Mouse (Mus musculus) CD8-positive naive resting alpha-beta T cell, adult 2 months (primary cell): ENCODE measurements at regions not wholly inside any gene's neighbourhood (a gene's known extent, or its start where the extent isn't known, plus 50 kb on each side); places are given as distances from the start of the nearest gene placed in this dataset.

ENCODE experiments used
- DNase-seq, 2 experiments: peaks; one replicate each; pipeline ENCODE4 v3.0.0; 2022; ENCODE audit warnings: low read depth in 2 of 2, low spot score in 2 of 2

DNA sequence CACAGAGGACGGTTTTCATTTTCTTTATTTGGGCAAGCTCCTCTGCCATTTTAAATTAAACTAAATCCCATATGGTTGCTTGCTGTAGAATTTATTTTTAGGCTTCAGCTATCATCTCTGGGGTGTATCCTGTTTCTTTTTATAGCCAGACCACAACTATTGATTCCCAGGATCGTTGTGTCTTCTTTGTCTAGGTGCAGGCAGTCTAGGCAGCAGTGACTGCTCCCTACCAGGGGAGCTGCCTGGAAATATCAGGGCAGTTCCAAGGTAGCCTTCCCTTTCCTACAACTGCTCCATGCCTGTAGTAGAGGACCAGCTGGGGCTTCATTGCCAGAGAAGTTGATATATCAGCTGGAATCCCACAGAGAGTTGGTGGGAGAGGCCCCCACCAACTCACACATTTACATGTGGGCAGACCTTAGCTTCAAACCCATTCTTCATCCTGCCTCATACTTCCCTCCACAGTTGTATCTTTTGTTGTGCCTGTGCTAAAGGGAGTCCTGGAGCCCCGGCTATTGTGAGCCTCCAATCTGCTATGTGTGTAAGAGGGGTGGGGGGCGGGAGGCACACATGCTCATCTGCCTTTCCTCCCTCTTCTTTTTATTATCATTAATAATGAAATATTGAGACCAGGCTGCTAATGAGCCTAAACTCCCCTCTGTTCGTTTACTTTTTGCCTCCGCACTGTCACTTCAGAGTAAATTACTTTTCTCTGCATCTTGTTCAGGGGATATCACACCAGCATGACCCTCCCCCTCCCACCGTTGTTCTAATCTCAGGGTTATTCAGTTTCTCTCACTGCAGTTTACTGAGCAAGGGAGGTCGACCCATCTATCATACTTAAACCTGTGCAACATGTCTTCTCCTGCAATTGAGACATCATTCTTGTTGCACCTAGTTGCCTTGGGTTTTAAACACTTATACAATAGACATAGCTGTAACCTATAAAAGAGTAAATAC, 576.3 kb upstream of the Plxna2 start:
- DNase-seq = no peak

DNA sequence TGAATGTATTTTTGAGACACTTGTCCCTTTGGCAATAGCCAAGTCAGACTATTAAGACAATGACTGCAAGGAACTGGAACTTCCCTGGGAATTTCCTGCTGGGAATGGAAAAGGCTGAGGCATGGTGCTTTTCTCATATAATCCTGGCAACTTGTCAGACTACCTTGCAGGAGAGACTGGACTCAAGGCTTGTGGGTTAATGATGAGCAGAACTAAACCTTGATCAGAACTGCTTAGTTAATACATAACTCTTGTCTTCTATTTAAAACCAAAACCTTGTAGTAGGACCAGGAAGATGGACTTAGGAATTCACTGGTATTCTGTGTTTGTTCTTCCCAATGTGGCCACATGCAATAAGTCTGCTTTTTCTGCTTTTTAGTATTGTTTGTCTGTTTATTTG, 579.3 kb upstream of the Plxna2 start:
- DNase-seq = no peak

DNA sequence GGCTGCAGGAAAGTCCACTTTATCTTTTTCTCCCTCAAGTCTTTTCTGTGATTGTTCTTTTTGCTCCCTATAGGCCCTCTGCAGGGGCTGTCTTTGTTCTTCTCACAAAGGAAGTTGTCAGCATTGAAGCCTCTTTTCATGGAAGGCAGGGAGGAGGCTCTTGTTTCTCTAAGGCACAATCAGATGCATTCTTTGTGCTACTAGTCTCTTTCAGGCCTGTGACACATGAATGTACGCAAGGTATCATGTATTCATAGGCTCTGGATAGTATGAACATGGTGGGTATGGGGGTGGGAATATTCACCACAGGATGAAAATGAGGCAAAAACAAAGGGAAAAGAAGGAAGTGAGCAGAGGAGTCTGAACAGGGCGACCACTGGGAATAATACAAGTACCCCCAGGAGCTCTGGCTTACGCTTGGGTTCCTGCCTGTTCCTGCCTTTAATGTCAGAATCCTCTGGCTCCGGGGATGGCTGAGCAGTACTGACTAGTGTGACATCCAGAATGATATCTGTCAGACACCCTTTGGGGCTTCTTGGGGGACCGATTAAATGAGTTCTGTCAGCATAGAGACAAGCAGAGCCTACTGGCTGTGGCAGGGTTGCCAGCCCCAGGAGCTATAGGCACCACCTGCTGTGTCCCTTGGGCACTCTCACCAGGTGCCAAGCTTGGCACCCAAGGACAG, 583.7 kb upstream of the Plxna2 start:
- no peak for DNase-seq

DNA sequence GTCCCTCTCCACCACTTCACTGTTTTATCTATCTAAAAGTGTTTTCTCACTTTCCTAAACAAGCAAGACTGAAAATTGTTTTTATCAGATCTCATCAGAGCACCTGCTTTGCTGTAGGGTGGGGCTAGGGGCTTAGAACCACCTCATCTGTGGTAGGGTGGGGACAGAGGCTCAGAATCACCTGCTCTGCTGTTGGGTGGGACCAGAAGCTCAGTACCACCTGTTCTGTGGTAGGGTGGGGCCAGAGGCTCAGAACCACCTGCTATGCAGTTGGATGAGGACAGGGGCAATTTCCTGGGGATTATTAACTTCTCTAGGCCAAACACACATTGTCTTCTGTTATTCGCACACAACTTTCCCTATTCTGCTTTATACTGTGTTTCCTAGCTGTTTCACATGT, 585.4 kb upstream of the Plxna2 start:
- DNase-seq = no peak

DNA sequence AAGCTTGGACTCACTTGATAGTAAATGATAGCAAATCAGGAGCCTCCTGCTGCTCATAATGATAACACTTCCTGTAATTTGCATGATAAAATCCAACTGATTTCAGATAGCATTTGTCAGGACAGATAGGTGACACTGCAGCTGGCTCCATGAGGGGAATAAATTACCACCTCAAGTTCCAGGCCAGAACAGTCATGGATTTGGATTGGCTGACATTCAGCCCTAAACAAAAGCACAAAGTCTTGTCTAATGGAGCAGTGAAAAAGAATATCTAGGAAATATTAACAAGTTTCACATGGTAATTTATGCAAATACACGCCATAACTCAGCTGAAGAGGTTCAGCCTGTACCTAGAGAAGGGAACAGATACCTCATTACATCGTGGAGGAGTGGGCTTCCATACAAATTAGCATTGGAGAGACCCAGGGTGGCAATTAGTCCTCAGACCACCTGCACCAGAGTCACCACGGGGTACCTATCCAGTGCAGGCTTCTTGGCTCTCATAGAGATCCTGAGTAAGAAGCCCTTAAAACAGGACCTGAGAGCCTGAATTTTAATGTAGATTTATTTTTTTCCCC, 587.3 kb upstream of the Plxna2 start:
- DNase-seq = no peak

DNA sequence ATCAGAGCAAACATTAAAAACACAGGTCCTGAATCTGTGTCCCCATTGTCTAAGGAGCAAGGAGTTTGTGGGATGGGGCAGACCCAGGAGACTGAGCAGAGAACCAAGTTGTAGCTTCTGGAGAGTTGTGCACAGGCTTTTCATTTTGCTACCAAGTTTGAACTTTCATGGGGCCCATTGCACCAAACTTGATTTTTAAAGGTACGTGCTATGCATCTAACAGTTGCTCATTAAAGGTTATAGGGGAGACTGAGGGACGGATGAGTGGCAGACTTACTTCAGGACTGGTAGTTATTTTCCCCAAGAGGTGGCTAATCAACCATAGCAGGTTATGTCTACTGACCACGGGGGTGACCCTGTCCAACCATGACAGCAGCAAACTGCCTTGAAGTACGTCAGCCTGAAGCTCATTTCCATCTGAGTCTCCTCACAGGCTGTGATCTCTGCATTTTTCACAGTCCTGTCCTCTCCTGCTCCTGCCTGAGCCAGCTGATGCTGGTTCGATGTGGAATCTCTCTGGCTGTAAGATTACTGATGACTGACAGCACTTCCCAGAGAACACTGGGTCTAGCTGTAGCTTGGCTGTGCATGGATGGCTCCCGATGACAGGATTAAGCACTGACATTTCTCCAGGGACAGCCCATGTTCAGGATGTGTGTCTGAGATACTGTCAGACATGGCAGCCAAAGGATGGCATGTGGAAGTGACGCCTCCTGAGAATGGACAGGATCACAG, 590.9 kb upstream of the Plxna2 start:
- DNase-seq = no peak

DNA sequence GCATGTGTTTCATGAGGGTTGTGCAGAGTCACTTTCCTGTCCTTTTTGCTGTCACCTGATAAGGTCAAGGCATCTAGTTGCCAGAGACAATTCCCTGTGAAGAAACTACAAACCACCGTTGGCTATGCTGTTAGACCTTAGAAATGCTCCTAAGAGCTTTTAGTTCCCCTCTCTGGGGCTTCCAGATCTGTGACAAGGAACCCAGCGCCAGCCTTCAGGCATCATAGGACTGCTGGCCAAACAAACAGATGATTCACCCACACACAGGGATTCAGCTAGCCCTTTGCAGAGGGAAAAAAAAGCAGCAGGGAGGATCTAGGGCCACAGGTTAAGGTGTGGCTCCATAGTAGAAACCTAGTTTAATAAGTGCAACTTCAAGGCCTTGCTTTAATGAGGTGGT, 591.8 kb upstream of the Plxna2 start:
- no peak for DNase-seq

DNA sequence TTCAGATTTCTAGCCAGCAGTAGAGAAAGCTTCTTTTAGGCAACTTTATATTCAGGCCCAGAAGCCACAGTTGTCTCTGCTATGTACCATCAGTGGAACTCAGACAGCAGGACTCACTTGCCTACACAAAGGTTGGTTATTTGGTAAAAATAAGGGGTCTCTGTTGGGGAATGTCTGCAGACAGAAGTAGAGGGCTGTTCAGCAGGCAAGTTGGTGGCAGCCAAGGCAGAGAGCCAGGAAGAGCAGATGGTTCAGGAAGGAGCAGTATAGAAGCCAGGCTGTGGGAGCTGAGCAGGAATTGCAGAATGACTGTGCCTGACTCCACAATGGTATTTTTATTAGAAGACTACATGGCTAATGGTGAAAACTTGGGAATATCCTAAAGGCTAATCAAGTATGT, 598.7 kb upstream of the Plxna2 start:
- DNase-seq = no peak

DNA sequence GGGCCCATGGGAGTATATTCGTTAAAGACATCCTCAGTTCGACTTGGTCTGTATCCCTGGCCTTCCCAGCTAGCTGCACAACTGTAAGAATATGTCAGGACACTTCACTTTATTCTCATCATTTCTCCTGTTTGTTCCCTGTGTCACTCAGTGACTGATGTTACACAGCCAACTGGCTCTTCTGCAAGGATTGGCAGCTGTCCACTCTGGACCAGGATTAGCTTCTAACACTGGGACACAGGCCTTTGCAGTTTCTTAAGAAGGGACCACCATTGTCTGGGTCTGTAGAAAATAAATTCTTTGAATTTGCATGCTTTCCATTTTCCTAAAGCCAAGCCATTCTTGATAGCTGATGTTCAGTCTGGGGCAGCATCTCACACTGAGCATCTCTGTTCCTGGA, 622.1 kb upstream of the Camk1g start:
- DNase-seq = no peak

DNA sequence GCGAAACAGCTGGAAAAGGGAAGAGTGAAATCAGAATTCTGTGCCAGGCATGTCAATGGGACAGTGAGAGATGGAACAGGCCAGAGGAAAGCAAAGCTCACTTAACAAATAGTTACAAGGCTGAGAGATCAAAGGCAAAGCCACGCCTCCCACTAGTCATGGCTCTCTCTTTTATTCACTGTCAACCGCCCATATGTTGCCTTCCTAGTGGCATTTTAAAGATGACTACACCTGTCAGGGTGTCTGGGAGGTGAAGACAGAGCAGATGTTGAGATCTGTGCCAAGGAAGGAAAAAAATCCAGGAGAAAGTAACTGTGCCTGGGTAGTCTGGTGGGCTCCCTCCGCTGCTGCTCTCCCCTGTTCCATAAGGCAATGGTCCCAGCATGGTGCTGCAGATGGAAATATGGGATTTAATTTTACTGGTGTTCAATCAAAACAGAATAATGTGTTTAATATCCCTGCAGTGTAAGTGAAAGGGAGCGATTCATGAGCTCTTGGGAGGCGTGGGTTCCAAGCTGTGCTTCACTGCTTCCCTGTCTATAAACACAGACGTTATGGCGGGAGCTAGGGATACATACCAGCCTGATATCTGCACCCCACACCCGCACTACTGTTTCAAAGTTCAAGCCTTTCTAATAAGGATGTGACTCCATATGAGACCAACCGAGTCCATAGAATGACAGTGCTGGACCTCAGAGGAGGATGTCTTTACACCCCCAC, 620.0 kb upstream of the Camk1g start:
- DNase-seq = no peak

DNA sequence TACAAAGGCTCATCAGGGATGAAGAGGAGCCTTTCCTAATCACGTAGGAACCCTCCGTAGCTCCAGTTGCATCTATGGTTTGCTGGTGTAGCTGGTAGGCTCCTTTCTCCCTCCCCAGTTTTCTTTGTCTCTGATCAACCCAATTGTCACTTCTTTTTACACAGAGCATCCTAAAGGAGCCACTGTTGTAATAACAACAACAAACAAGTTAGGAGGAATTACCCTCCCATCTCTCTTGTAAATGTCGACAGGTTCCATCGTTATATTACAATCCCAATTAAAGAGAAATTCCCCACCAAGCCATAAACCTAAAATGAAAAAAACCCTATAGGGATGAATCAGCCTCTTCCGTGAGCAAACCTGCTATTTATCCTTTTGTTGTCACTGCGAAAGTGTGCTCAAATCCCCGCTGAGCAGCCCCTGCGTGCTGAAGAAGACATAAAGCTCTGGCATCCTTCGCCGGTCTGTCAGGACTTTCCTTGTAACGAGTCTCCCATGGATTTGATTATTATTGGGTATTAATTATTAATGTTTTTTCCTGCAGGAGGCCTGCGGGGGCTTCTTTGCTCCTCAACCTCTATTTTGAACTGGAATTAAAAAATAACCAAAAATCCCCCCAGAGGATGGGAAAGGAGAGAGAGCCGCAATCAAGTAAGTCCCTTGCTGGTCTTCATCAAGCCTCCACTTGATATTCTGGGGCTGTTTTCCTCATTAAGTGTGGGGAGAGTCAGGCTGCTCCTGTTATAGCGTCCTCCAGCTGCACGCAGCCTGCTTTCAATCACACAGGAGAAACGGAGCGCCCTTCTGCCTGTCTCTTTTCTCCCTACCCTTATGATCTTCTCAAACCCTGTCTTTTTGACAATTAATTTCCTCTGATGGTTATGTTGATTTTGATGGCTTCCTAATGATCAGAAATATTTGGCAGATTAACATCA, 619.1 kb upstream of the Camk1g start:
- DNase-seq = no peak

DNA sequence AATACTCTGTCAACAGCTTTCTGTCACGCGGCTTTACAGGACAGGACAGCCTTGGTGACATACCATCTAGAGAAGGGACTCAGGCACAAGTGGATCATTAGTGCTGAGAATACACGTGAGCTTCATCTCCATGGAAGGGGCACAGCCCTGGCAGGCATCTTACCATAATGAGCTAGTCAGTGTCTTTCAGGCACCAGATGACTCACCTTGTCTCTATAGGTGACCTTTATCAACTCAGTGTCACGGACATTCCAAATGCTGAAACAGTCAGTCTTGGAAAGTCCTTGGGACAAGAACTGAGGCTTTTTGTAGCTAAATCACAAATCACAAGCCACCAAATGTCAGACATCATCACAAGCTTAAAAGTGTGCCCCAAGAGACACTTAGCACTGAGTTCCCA, 610.5 kb upstream of the Camk1g start:
- DNase-seq = no peak

DNA sequence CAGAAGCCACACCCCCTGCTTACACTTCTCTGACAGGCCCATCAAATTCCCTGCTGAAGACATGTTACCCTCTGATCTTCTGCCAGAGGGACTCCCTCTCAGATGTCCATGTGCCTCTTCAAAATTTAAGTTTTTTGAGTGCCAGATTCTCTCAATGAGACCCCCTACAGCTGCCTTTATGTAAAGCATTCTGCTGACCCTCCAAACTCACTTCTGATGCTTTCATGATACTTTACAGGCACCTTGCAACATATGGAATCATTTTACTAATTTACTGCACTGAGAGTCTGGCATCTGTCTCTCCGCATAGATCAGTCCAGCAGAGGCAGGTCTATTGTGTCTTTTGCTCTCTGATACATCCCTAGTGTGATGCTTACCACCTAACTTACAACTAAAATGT, 601.4 kb upstream of the Camk1g start:
- no peak for DNase-seq

DNA sequence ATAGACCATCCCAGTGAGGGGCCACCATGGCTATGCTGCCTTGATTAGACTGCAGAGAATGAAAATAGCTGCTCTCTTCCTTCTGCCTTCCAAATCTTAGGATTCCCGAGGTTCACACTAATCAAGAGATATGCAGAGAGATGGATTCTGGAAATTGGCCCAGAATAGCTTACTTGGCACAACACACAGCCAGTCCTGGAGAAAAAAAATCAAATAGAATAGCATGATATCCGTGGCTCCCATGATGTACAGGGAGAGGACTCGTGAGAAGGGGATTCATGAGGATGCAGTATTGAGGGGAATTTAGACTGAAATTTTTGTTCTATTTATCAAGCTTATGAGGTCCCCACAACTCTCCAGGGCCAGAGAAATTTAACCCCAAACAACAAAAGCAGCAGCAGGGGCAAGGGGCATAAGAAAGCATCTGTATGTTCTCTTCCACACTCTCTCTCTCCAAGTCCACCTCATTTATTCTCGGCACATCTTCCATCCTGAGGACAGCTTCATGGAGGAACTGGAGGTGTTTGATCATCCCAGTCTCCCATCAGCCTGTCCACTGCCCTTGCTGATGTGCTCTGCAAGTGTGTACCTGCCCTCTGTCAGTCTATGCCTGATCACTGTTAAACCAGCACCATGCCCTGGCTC, 599.3 kb upstream of the Camk1g start:
- DNase-seq = no peak

DNA sequence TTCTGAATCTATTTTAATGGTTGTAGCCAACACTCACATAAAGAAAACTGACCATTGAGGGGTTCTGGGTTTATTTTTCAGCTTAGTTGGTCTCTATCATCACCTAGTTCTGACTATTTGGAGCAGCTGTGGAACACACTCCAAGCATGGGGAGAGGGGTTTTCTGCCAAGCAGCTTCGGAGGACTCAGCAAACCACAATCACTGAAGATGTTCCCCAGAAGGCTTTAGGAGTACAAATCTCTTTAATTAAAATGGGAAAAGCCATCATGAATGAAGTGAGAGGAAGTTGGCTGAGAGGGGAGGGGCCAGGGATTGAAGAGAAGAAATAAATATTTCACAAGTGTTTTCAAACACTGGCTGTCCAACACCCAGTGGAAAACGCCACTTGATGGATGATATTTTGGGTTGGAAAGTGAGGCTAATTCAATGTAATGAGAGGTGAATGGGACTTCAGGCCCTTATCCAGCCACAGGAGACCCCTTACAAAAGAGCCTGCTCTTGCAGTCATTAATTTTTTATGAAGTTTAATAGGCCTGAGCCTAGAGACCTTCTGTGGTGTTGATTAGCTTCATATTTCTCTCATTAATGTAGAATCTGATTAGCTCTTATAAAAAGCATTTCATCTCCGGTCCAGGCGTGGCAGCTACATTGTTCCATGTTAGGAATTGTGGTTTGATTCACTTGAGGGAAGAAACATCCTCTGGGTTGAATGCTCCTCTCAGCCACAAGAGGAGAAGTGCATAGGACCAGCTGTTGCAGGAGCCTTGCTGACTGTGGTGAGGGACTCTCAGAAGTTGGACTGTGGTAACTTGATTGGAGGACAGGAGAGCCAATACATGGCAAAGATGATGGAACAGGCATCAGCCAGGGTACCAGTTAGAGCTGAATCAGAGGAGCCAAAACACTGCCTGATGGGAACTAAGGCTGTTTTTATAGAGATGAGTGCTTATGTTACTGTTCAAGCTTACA, 598.1 kb upstream of the Camk1g start:
- no peak for DNase-seq

DNA sequence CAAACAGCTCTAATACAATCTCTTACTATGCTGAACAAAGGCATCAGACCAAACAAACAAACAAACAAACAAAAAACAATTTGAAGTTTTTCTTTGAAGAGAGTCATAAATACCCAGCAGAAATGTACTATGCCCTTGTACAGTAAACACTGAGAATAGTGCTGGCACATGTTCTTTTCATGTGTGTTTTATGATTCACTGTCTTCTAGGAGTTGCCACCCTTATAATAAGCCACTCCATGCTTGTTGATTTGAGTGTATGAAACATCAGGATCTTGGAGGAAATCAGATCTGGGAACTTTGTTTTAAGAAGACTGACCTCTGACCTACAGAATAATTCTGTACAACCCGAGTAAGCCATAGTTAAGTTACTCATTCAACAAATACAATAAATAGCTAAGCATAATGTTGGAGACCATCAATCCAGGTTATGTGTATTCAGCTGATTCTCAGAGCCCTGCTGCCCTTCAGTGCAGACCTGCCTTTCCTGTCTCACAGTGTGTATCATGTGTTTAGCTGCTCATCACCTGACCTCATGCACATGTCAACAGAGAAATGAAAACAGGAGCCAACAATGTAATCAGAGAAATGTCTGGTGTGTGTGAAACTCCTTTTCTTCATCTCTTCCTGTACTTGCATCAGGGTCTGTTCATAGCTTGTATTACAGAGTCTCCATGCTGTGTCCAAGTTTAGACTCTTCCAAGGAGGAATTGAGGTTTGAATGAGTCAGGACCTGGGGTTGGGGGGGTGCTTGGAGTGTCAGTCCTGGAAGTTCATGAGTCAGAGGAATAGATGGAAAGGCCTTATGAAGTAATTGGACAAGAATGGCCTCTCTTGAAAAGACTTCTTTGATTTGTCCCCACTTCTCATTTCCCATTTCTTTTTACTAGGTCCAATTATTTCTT, 596.8 kb upstream of the Camk1g start:
- DNase-seq = no peak

DNA sequence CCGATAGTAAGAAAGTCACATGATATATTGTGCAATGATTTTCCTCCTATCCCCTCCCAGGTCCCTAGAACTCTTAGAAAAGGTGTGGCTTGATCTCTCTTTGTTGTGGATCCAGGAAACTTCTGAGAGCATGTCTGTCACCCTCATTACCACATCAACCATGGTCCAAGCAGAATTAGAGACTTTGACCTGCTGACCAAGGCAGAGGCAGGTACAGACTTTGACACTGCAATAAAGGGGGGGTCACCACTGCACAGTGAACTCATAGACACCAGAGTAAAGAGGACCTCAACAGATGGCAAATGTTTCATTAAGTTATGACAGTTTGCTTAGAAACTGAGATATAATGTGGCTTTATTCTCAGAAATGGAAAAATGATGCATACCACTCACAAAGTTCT, 595.2 kb upstream of the Camk1g start:
- DNase-seq = no peak
